In the genomic region with DNA sequence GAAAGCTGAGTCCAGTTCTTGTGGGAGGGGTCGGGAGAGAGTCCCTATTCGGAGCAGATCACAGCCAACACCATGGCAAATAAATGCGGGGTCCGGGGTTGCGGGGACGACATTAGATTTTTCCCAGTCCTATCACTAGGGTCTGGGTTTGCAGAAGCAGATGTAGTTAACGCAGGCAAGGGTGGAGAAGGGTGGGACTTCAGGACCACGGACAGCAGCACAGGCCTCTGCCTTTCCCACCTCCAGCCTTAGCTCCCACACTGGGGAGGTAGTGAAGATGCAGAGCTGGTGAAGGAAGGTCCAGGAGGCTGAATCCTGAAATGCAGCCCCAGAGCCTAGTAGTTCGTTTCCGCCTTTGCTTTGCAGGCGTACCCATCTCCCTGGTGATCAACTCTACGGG, we compare ENCODE assay signal across 8 mouse cellular contexts. TPM values are rescaled to one million over a fixed set of nuclear protein-coding genes. Genes with fewer than 3 reads are reported as not detected.
DNase-seq lines count a peak whose midpoint lies in the region; ATAC-seq and TF ChIP-seq lines count a peak whose summit lies in the region.

No protein-coding gene starts in this region.

- no peak overlapping the region for H3K4me2 ChIP-seq in kidney, embryonic 15.5 days
- no peak overlapping the region for H3K4me2 ChIP-seq in myocyte (ENCODE audit: low read depth)
- no peak overlapping the region for H3K4me2 ChIP-seq in forebrain, embryonic 16.5 days (ENCODE audit: low read length)

- peak; percentile 33 for DNase-seq in kidney, adult 18-20 months
- peak; percentile 39 for DNase-seq in WW6 (ENCODE audit: low read depth, low spot score)
- peak; percentile 88 for DNase-seq in forelimb bud, embryonic 11.5 days (ENCODE audit: low read depth, low spot score)
- no peak for DNase-seq in cerebellum, postnatal 10 days
- no peak for DNase-seq in left cerebral cortex, adult 8-10 months (ENCODE audit: low spot score in 2 of 2)

- H3K9me3 ChIP-seq in kidney, embryonic 15.5 days (replicated peaks) = no peaks in the 10 kb centered on the region
- H3K9me3 ChIP-seq in forebrain, embryonic 16.5 days (ENCODE audit: control insufficient read depth, low read length) = no peaks in the 10 kb centered on the region

- H3K27ac ChIP-seq in kidney, embryonic 15.5 days = no peak overlapping the region
- H3K27ac ChIP-seq in forebrain, embryonic 16.5 days (ENCODE audit: low read length) = no peak overlapping the region

- H3ac ChIP-seq in myocyte (ENCODE audit: control insufficient read depth, insufficient read length) = no peak overlapping the region

- WGBS in kidney, embryonic 15.5 days = 32% methylated on average over 12 of the region's 12 CpGs
- WGBS in forebrain, embryonic 16.5 days = 38% methylated on average over 12 of the region's 12 CpGs

- H3K4me1 ChIP-seq in kidney, embryonic 15.5 days = no peaks in the 10 kb centered on the region
- H3K4me1 ChIP-seq in forebrain, embryonic 16.5 days (replicated peaks; ENCODE audit: control insufficient read depth, insufficient read depth, low read length) = peaks cover 7% of the 10 kb centered on the region

- H3K36me3 ChIP-seq in kidney, embryonic 15.5 days = no peaks in the 10 kb centered on the region
- H3K36me3 ChIP-seq in myocyte (ENCODE audit: control insufficient read depth, insufficient read depth) = no peaks in the 10 kb centered on the region
- no peaks in the 10 kb centered on the region for H3K36me3 ChIP-seq in forebrain, embryonic 16.5 days (ENCODE audit: control insufficient read depth, insufficient read depth)

- H3K4me3 ChIP-seq in kidney, embryonic 15.5 days (replicated peaks) = no peak overlapping the region
- no peak overlapping the region for H3K4me3 ChIP-seq in myocyte
- H3K4me3 ChIP-seq in forebrain, embryonic 16.5 days (replicated peaks; ENCODE audit: low read length) = no peak overlapping the region

- no peak for TF ChIP-seq POLR2A in myocyte (IDR thresholded peaks at IDR 0.05; ENCODE audit: insufficient read length, low read depth)

- peaks cover 8% of the 10 kb centered on the region; the same call in 1 of the 2 replicates for H3K27me3 ChIP-seq in kidney, embryonic 15.5 days
- H3K27me3 ChIP-seq in myocyte (ENCODE audit: control insufficient read depth, insufficient read depth, insufficient read length) = peaks cover 30% of the 10 kb centered on the region
- H3K27me3 ChIP-seq in forebrain, embryonic 16.5 days (replicated peaks; ENCODE audit: control insufficient read depth, insufficient read depth, low read length) = no peaks in the 10 kb centered on the region

- ATAC-seq in kidney, embryonic 15.5 days (replicated peaks; ENCODE audit: low FRiP score) = no peak
- no peak for ATAC-seq in forebrain, embryonic 16.5 days

- H3K9ac ChIP-seq in kidney, embryonic 15.5 days = no peak overlapping the region
- no peak overlapping the region for H3K9ac ChIP-seq in forebrain, embryonic 16.5 days (replicated peaks; ENCODE audit: low read depth, low read length)

- no peaks in the 10 kb centered on the region for H3K79me2 ChIP-seq in myocyte (ENCODE audit: control insufficient read depth, insufficient read depth)

TF ChIP-seq in myocyte, 11 proteins besides CTCF, POLR2A, EP300 and RAD21:
- TF ChIP-seq REST (IDR thresholded peaks at IDR 0.05; ENCODE audit: insufficient read depth, insufficient read length) (peak; percentile 99), SRF (IDR thresholded peaks at IDR 0.05; ENCODE audit: control insufficient read depth, insufficient read length, low read depth) (no peak), MYOD1 (IDR thresholded peaks at IDR 0.05; ENCODE audit: control insufficient read depth in 1 of 3, insufficient read length in 2 of 3, low read depth in 2 of 3) (no peak)

RNA-seq across cellular contexts. Expression of gene Hmcn2, which starts 31.9 kb away (rescaled TPM):
- 0.22 and 0.33 TPM in 2 replicates for polyA plus RNA-seq in kidney, embryonic 15.5 days (2015; fragmentation: Nextera tagmentation; extraction: Ambion mirVana)
- 2.6 TPM for polyA plus RNA-seq in myocyte (2012; fragmentation: generic; extraction: Trizol)
- total RNA-seq in left cerebral cortex, adult 8-10 months (2022) = 1 to 10 TPM in 1 of 4 experiments, under 1 TPM in 3; 0.28 to 1.1 (median 0.42) TPM
- 0.11 and 0.22 TPM in 2 replicates for polyA plus RNA-seq in forebrain, embryonic 16.5 days (2015; fragmentation: Nextera tagmentation; extraction: Ambion mirVana)

Comparison
In these comparisons a context has a peak if more than half of its experiments do, and no peak if none do; other contexts are left out.
1. DNase-seq: peak in kidney, adult 18-20 months (single experiment), WW6 (single experiment) and forelimb bud, embryonic 11.5 days (single experiment); none in cerebellum, postnatal 10 days (0 of 2) and left cerebral cortex, adult 8-10 months (0 of 2).